Mouse (Mus musculus): ENCODE results near the gene Cpsf4. TPM values are rescaled to one million over a fixed set of nuclear protein-coding genes. Genes with fewer than 3 reads are reported as not detected.

Cpsf4 gene
- total RNA-seq, 1 experiment: 73.2 TPM

GRCm38 (mm10) chr5:145190875-145191798 is 24.1 kb downstream of the Cpsf4 start:
- peak; percentile 84 for DNase-seq (ENCODE audit: low read depth, low spot score)
- peaks cover 5 to 6% of the 10 kb centered on the region in 2 experiments; a peak in 3 of 4 replicates for H3K4me1 ChIP-seq (ENCODE audit: control insufficient read depth in 2 of 2, insufficient read depth in 2 of 2, low read length in 2 of 2, poor library complexity in 1 of 2)
- peaks cover 18% of the 10 kb centered on the region for H3K36me3 ChIP-seq (ENCODE audit: control insufficient read depth, insufficient read depth, low read length, poor library complexity, severe bottlenecking)

GRCm38 (mm10) chr5:145191962-145192361 is 24.9 kb downstream of the Cpsf4 start, which contains the start of gene Atp5j2:
Gene Atp5j2, minus strand, starts transcription at chr5:145192062.
- Histone ChIP-seq H3K9ac (ENCODE audit: insufficient read depth, low read depth, low read length, poor library complexity, severe bottlenecking) (peak within 1 kb of the TSS; percentile 91), H3K4me1 (ENCODE audit: control insufficient read depth in 2 of 2, insufficient read depth in 2 of 2, low read length in 2 of 2, poor library complexity in 1 of 2) (peaks cover 5 to 6% of the 10 kb centered on the region in 2 experiments; a peak in 3 of 4 replicates), H3K27ac (ENCODE audit: insufficient read depth, low read depth, low read length, poor library complexity, severe bottlenecking) (peak within 1 kb of the TSS; percentile 73), H3K9me3 (ENCODE audit: control insufficient read depth, insufficient read depth, low read depth, low read length) (no peaks in the 10 kb centered on the region), H3K4me3 (ENCODE audit: insufficient read depth in 1 of 2, low read depth in 1 of 2, low read length in 2 of 2, poor library complexity in 1 of 2, severe bottlenecking in 1 of 2) (peak within 1 kb of the TSS; percentile 91 to 95), H3K36me3 (ENCODE audit: control insufficient read depth, insufficient read depth, low read length, poor library complexity, severe bottlenecking) (peaks cover 11% of the 10 kb centered on the region)
- in situ Hi-C loops (cut with MboI; ENCODE audit: low sequenced_read_pairs in 2 of 2, unreplicated experiment in 2 of 2): no loop called here
- no peak for DNase-seq (ENCODE audit: low read depth, low spot score)
- TF ChIP-seq CHD2 (IDR thresholded peaks at IDR 0.05; ENCODE audit: low read depth, low read length) (no peak), ZC3H11A (IDR thresholded peaks at IDR 0.05; ENCODE audit: borderline replicate concordance, low read depth, low read length) (no peak), MAFK (IDR thresholded peaks at IDR 0.05; ENCODE audit: insufficient read depth, low read depth, low read length) (no peak), ZNF384 (IDR thresholded peaks at IDR 0.05; ENCODE audit: low read depth, low read length) (no peak), HCFC1 (IDR thresholded peaks at IDR 0.05; ENCODE audit: borderline replicate concordance, insufficient read depth, low read length) (no peak)

More at GRCm38 (mm10) chr5:145190875-145191798, 24.1 kb downstream of the Cpsf4 start:
- H3K9ac ChIP-seq (ENCODE audit: insufficient read depth, low read depth, low read length, poor library complexity, severe bottlenecking): peak overlapping the region; percentile 91
- TF ChIP-seq HCFC1 (IDR thresholded peaks at IDR 0.05; ENCODE audit: borderline replicate concordance, insufficient read depth, low read length) (peak; percentile 65; the same call in 1 of the 2 replicates), MAFK (IDR thresholded peaks at IDR 0.05; ENCODE audit: insufficient read depth, low read depth, low read length) (peak; percentile 25; the same call in 1 of the 2 replicates), ZNF384 (IDR thresholded peaks at IDR 0.05; ENCODE audit: low read depth, low read length) (no peak)
- in situ Hi-C loops (cut with MboI; ENCODE audit: low sequenced_read_pairs in 2 of 2, unreplicated experiment in 2 of 2): no loop called here
- H3K27ac ChIP-seq (ENCODE audit: insufficient read depth, low read depth, low read length, poor library complexity, severe bottlenecking): peak overlapping the region; percentile 73
- no peaks in the 10 kb centered on the region for H3K9me3 ChIP-seq (ENCODE audit: control insufficient read depth, insufficient read depth, low read depth, low read length)
- H3K4me3 ChIP-seq (ENCODE audit: insufficient read depth in 1 of 2, low read depth in 1 of 2, low read length in 2 of 2, poor library complexity in 1 of 2, severe bottlenecking in 1 of 2): peak overlapping the region; percentile 91 to 95

- in situ Hi-C loops (cut with MboI; ENCODE audit: low sequenced_read_pairs in 2 of 2, unreplicated experiment in 2 of 2): no loop called here
- no peak for DNase-seq (ENCODE audit: low read depth, low spot score)
- peak overlapping the region in 1 of 2 experiments; percentile 96; a peak in 1 of 4 replicates for H3K4me3 ChIP-seq (ENCODE audit: insufficient read depth in 1 of 2, low read depth in 1 of 2, low read length in 2 of 2, poor library complexity in 1 of 2, severe bottlenecking in 1 of 2)
Observed at GRCm38 (mm10) chr5:145200387-145200786, 33.4 kb downstream of the Cpsf4 start.

GRCm38 (mm10) chr5:145201321-145201991 is 34.4 kb downstream of the Cpsf4 start, which contains the start of gene Zkscan14:
Gene Zkscan14, minus strand, starts transcription at chr5:145201868.
- no peaks in the 10 kb centered on the region for H3K36me3 ChIP-seq (ENCODE audit: control insufficient read depth, insufficient read depth, low read length, poor library complexity, severe bottlenecking)
- peak within 1 kb of the TSS; percentile 73 to 96 for H3K4me3 ChIP-seq (ENCODE audit: insufficient read depth in 1 of 2, low read depth in 1 of 2, low read length in 2 of 2, poor library complexity in 1 of 2, severe bottlenecking in 1 of 2)
- no peak within 1 kb of the TSS for H3K27ac ChIP-seq (ENCODE audit: insufficient read depth, low read depth, low read length, poor library complexity, severe bottlenecking)
- TF ChIP-seq HCFC1 (IDR thresholded peaks at IDR 0.05; ENCODE audit: borderline replicate concordance, insufficient read depth, low read length): no peak
- no peak for TF ChIP-seq ZC3H11A (IDR thresholded peaks at IDR 0.05; ENCODE audit: borderline replicate concordance, low read depth, low read length)
- TF ChIP-seq MAFK (IDR thresholded peaks at IDR 0.05; ENCODE audit: insufficient read depth, low read depth, low read length): no peak
- TF ChIP-seq CHD2 (IDR thresholded peaks at IDR 0.05; ENCODE audit: low read depth, low read length): no peak
- TF ChIP-seq ZNF384 (IDR thresholded peaks at IDR 0.05; ENCODE audit: low read depth, low read length): no peak
- DNase-seq (ENCODE audit: low read depth, low spot score): no peak
- in situ Hi-C loops (cut with MboI; ENCODE audit: low sequenced_read_pairs in 2 of 2, unreplicated experiment in 2 of 2): no loop called here
- no peaks in the 10 kb centered on the region for H3K9me3 ChIP-seq (ENCODE audit: control insufficient read depth, insufficient read depth, low read depth, low read length)
- peak within 1 kb of the TSS; percentile 74 for H3K9ac ChIP-seq (ENCODE audit: insufficient read depth, low read depth, low read length, poor library complexity, severe bottlenecking)
- no peaks in the 10 kb centered on the region for H3K4me1 ChIP-seq (ENCODE audit: control insufficient read depth in 2 of 2, insufficient read depth in 2 of 2, low read length in 2 of 2, poor library complexity in 1 of 2)

More at GRCm38 (mm10) chr5:145200387-145200786, 33.4 kb downstream of the Cpsf4 start:
- Histone ChIP-seq H3K9ac (ENCODE audit: insufficient read depth, low read depth, low read length, poor library complexity, severe bottlenecking) (no peak overlapping the region), H3K27ac (ENCODE audit: insufficient read depth, low read depth, low read length, poor library complexity, severe bottlenecking) (no peak overlapping the region), H3K4me1 (ENCODE audit: control insufficient read depth in 2 of 2, insufficient read depth in 2 of 2, low read length in 2 of 2, poor library complexity in 1 of 2) (no peaks in the 10 kb centered on the region), H3K36me3 (ENCODE audit: control insufficient read depth, insufficient read depth, low read length, poor library complexity, severe bottlenecking) (peaks cover under 1% of the 10 kb centered on the region; the same call in 1 of the 2 replicates), H3K9me3 (ENCODE audit: control insufficient read depth, insufficient read depth, low read depth, low read length) (no peaks in the 10 kb centered on the region)
- TF ChIP-seq ZC3H11A (IDR thresholded peaks at IDR 0.05; ENCODE audit: borderline replicate concordance, low read depth, low read length) (no peak), CHD2 (IDR thresholded peaks at IDR 0.05; ENCODE audit: low read depth, low read length) (no peak), HCFC1 (IDR thresholded peaks at IDR 0.05; ENCODE audit: borderline replicate concordance, insufficient read depth, low read length) (no peak), MAFK (IDR thresholded peaks at IDR 0.05; ENCODE audit: insufficient read depth, low read depth, low read length) (no peak), ZNF384 (IDR thresholded peaks at IDR 0.05; ENCODE audit: low read depth, low read length) (no peak)
